Mouse (Mus musculus) Muller cell, postnatal 12 days (primary cell): ENCODE measurements at regions not wholly inside any gene's neighbourhood (a gene's known extent, or its start where the extent isn't known, plus 50 kb on each side); places are given as distances from the start of the nearest gene placed in this dataset.
A peak's percentile ranks its signal among the peaks of the same experiment; 100 is the strongest.

Experiments used
- DNase-seq: peaks from one replicate; pipeline ENCODE4 v3.0.0-alpha.2; 2015; ENCODE audit errors: inconsistent ontology term

DNA sequence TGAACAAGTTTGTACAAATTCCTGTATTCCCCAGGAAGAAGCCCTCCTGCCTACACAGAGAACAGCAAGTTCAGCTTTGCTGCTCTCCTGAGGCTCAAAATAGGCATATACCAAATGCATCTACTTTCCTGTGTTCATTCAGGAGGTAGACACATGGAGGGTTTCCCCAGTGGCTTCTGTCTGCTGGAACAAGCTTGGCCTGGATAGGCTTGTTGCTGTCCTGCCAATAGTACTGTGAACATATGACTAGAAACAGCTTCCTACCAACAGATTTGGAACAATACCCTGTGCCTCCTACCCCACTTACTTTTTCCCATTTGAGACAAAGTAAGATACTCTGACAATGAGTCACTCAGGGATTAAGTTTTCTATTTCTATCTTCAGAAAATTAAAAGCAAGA lies 93.8 kb upstream of the Wdpcp start:
- no peak for DNase-seq

DNA sequence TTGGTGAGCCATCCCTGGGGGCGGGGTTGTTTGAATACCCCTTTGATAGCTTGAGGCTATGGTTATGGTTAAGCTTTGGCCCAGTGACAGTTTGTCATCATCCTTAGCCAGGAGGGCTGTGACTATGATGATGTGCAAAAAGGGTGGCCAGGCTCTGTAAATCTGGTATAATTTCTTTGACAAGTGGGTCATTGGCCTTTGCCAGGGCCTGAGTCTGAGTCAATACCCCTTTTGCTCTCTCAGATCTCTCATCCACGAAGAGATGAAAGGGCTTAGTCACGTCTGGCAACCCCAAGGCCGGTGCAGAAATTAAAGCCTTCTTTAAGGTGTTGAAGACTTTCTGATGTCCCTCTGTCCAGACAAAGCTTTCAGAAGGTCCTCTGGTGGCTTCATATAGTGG lies 99.7 kb upstream of the Ugp2 start:
- peak; percentile 22 for DNase-seq

DNA sequence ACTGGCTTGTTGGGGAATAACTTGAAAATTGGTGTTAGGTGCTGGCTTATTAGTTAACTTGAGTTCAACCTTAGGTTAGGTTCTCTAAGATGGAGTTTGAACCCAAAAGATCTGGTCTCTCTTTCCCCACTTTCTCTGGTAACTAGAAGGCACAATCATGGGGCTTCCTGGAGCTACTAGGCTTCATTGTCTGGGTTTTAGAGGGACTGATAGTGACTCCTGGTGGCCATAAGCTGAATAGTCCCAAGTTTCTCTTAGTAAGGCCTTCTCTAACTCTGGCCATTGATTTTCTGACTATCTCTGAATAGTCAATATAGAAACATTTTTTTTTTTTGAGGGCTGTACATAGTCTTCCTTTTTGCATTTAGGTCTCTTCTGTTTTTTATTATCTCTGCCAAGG lies 97.5 kb upstream of the Ugp2 start:
- no peak for DNase-seq

- no peak for DNase-seq
These were observed 89.0 kb upstream of the Ugp2 start for GRCm38 (mm10) chr11:21460011-21460410.

- DNase-seq: peak; percentile 55
These were observed 82.5 kb upstream of the Ugp2 start for GRCm38 (mm10) chr11:21453308-21454106.

DNA sequence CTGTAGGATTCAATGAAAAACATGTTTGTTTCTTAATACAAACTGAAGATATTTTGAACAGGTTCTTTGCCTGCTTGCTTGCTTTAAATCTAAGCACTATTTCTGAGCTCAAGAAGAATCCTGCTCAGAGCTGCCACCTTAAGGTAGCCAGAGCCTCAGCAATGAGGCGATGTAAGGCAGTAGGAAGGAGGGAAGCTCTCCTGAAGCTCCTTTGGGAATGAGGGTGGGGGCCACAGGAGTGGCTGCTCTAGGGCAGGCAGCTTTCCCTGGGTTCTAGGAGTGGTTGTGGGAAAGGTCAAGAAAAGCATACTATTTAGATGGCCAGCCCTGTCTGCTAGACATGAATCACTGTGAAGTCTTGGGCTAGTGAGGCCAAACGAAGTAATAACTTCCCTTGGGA lies 62.7 kb upstream of the Ugp2 start:
- no peak for DNase-seq

DNA sequence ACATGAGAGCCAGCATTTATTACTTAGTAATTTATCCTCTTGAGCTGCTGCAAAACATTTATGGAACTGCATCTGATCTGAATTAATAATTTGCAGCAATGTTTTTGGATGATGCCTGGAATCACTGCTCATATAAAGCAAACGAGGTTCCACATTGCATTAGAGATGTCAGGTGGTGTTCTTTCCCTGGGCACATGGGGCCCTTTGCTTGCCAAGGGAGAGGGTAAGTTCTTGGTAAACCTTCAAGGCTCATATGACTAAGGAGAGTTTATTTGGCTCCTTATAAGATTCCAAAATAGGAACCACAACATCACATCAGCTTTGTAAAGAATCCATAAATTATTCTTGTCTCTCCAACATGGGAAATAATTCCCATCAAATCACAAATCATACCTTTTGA lies 59.0 kb upstream of the Ugp2 start:
- DNase-seq: no peak

DNA sequence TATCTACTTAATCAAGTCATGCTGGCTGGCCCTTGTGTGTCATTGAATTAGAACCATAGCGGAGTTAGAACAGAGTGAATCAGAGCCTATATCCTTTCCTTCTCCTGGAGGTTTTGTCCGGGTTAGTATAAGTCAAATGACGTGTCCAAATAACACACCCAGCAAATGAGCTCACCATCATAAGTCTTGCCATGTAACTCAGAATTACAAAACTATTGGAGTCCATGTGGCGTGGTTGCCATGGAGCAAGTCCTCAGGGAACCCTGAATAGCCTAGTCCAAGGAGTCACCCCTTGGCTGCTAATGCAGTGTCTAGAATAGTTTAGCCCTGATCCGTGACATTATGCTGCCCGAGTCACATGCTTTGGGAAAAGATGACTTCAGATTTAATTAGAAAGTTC lies 57.7 kb upstream of the Ugp2 start:
- no peak for DNase-seq

- no peak for DNase-seq
These were observed 57.0 kb upstream of the Ugp2 start for GRCm38 (mm10) chr11:21428013-21428317.

- DNase-seq: no peak
These were observed 56.5 kb upstream of the Ugp2 start for GRCm38 (mm10) chr11:21427291-21428012.

- no peak for DNase-seq
These were observed 54.6 kb upstream of the Ugp2 start for GRCm38 (mm10) chr11:21425480-21426101.

DNA sequence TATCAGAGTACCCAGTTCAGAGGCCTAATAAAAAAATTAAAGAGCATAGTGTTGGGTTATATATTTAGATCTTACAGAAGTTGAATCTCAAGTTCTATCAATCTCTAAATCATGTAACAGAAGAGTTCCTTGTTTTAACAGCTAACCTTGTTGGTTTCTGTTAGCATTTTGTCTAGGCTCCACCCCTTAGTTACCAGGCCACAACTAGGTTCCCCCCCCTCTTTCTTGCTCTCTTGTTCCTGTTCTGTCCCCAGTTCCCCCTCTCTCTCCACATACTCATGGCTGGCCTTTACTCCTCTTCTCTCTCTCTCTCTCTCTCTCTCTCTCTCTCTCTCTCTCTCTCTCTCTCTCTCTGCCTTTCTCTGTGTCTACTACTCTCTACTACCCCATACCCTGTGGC lies 53.3 kb upstream of the Ugp2 start:
- no peak for DNase-seq

GRCm38 (mm10) chr11:21422281-21422878 lies 51.4 kb upstream of the Ugp2 start:
- no peak for DNase-seq
